Mouse (Mus musculus): ENCODE results near the gene Naaladl1.

DNA sequence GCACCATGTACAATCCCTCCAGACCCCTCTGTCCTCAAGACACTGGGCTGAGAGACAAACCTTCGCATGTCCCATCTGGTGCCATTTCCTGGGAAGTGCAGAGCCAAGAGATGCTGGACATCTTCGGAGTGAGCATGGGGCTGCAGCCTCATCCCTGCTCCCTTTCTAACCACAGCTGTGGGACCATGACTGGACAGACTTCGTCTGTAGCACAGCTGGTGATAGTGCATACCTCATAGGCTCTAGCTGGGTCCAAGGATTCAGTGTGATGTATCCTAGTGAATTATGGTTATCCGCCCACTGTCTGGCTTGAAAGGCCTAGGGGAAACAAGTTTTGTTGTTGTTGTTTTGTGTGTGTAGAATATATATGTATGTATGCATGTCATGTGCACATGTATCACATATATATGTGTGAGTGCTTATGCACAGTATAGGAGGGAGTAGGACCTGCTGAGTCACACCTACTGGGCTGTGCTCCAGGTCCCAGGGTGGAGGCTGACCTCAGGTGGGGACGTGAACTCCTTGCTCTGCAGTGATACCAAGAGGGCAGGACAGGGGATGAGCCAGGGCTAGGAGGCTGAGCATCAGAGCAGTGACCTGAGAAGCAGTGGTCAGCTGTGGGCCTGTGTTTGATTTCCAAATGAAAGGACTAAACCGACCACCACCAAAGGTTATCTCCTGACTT lies 3.3 kb upstream of the Naaladl1 start:
- TF ChIP-seq MAX (IDR thresholded peaks at IDR 0.05; ENCODE audit: low read depth) (no peak), POLR2A (IDR thresholded peaks at IDR 0.05; ENCODE audit: insufficient read length, low read depth) (no peak), REST (IDR thresholded peaks at IDR 0.05; ENCODE audit: insufficient read depth, insufficient read length) (no peak), USF1 (IDR thresholded peaks at IDR 0.05; ENCODE audit: low read depth) (no peak)
